Mouse (Mus musculus) macrophage (primary cell): Measurements from ENCODE around the gene Krt17. TPM values are rescaled to one million over a fixed set of nuclear protein-coding genes. Genes with fewer than 3 reads are reported as not detected.
"Not testable (repeated sequence)": the region's sequence is repeated elsewhere in the genome, so short reads cannot be mapped to it uniquely, and the experiment has no call there.

Source experiments
- H3K27ac ChIP-seq: fragments of 350-480 bp; formaldehyde crosslinking; 2 replicates; pipeline ENCODE4 v1.9.0; 2021
- H3K36me3 ChIP-seq: fragments of 350-480 bp; formaldehyde crosslinking; 2 replicates; pipeline ENCODE4 v1.9.0; 2021; ENCODE audit errors: inconsistent target
- H3K4me3 ChIP-seq: fragments of 350-480 bp; formaldehyde crosslinking; 2 replicates; pipeline ENCODE4 v1.9.0; 2021; ENCODE audit errors: inconsistent target
- H3K79me2 ChIP-seq: fragments of 350-480 bp; formaldehyde crosslinking; 2 replicates; pipeline ENCODE4 v1.9.0; 2021; ENCODE audit errors: inconsistent target
- WGBS: methylation state at CpG from one replicate; pipeline ENCODE4 v1.1.7; 2026; ENCODE audit warnings: inconsistent platforms; ENCODE audit not compliant: missing documents; 5-methylcytosine and 5-hydroxymethylcytosine counted together
- polyA plus RNA-seq: library from polyadenylated mRNA; stranded (reverse); fragments of 250-400 nt; gene quantifications from 3 replicates; pipeline ENCODE4 v1.2.4, GENCODE M21; 2018; ENCODE audit warnings: inconsistent platforms

Krt17 gene
- polyA plus RNA-seq, 1 experiment from 2014 or later = not detected

DNA sequence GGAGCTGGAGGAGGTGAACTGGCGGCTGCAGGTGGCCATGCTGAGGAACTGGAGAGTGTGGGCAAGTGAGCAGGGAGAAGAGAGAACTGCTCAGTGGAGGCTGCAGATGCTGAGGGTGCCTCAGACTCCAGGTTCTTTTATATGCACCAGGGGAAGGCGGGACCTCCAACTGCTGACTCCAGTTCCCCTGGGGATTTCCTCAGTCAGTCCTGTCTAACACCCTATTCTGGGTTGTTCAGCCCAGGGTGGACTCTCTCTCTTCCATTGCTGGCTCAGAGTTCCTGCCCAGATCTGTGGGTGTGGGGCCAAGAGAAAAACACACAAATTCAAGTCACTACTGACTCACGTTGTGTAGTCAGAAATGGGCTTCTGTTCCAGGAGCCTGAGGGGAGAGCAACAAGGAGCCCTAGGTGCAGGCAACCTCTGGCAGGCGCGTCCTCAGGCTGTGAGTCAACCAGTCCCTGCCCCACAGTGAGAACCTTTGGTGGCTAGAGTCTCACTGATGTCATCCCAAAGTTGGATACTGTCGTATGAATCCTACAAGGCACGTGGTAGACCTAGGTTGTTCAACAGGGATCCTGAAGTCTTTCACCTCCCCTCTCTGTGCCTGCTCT, 11.9 kb downstream of the Krt17 start, which contains the start of gene Krt16:
Gene Krt16, minus strand, starts transcription at position 51 of the 614 bp plus-strand sequence.
- Histone ChIP-seq H3K36me3 (no peaks in the 10 kb centered on the region), H3K27ac (no peak within 1 kb of the TSS), H3K79me2 (no peaks in the 10 kb centered on the region), H3K4me3 (no peak within 1 kb of the TSS)
- 82% methylated on average over 6 of the region's 7 CpGs for WGBS

DNA sequence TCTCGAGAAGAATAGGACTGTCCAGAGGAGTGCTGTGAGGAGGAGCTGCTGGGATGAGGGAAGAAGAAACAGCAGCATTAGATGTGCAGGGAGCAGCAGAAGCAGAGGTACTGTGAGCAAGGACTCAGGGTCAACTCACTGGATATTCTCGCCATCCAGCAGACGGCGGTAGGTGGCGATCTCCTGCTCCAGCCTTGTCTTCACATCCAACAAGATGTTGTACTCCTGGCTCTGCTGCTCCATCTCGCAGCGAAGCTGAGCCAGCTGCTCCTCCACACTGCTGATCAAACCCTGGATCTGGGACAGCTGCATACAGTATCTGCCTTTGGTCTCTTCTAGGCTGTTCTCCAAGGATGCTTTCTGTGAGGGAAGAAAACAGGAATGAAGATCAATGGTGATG, 14.4 kb downstream of the Krt17 start:
- H3K36me3 ChIP-seq, H3K79me2 ChIP-seq, H3K27ac ChIP-seq, H3K4me3 ChIP-seq: not testable (repeated sequence)
- WGBS = 69% methylated on average over 7 of the region's 7 CpGs

DNA sequence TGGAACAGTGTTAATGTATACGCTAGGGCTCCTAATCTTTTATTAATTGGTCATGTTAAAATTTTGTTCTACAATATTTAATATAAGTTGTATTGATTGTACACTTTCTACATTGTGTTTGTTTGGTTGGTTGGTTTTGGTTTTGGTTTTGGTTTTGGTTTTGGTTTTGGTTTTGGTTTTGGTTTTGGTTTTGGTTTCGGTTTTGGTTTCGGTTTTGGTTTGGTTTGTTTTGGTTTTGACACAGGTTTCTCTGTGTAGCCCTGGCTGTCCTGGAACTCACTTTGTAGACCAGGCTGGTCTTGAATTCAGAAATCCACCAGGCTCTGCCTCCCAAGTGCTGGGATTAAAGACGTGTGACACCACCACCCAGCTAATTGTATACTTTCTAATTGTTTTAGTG, 20.6 kb downstream of the Krt17 start:
- H3K4me3 ChIP-seq = not testable (repeated sequence)
- 97% methylated on average over 4 of the region's 4 CpGs for WGBS

DNA sequence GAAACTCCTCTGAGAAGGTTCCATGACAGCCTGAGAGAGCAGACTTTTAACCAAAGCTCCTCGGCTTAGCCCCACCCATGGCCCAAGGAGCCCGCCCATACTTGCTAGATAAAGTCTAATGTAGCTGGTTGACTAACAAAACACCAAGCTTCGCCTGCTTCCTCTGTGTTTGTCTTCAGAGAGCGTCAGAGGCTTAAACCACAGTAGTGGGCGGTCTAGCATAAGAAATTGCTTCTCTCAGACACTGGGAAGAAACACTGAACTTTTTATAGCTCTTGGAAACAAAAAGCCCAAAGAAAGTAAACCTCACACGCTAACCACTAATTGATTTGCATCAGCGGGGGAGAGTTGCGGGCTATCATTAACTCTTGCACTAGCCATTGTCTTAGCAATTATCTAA, 39.1 kb downstream of the Krt17 start:
- Histone ChIP-seq H3K27ac (no peak overlapping the region), H3K36me3 (no peaks in the 10 kb centered on the region), H3K79me2 (no peaks in the 10 kb centered on the region), H3K4me3 (no peak overlapping the region)
- WGBS = 74% methylated on average over 8 of the region's 8 CpGs

More for the DNA sequence above, 20.6 kb downstream of the Krt17 start:
- H3K36me3 ChIP-seq, H3K79me2 ChIP-seq, H3K27ac ChIP-seq: not testable (repeated sequence)

DNA sequence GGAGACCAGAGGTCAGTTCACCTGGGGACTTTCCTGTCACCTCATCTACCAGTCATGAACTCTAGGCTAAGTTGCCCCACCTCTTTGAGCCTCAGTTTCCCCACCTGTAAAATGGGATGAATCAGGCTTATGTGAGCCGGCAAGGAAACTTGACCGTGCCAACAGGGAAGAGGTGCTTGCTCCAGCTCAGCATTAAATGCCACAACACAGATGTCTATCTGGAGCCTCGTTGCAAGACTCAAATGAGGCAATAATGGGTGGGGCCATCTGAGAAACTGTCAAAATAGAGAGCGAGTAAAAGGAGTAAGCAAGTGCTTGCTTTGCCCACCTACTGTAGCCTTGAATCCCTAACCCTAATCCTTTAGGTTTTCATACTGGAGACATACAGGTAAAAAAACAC, 41.5 kb downstream of the Krt17 start:
- WGBS = 66% methylated on average over 4 of the region's 4 CpGs
- Histone ChIP-seq H3K27ac (no peak overlapping the region), H3K36me3 (no peaks in the 10 kb centered on the region)

DNA sequence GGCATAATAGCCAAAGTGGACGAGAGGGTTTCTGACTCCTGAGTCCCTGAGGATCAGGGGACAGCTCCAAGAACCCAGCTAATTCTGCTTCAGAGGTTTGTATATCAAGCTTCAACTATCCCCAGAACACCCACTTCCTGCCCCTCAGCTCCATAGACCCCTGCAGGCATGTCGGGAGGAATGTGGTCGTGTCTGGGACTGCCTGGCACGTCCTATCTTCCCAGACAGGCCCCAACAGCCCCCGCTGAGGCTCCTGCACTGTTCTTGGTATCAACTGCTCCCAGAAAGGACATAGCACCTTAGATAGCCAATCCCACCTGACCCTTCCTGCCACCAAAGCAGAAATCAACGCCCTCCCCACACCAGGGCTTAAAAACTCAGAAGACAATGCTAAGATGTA, 52.3 kb downstream of the Krt17 start:
- H3K36me3 ChIP-seq = no peaks in the 10 kb centered on the region
- WGBS = 57% methylated on average over 6 of the region's 6 CpGs
- H3K27ac ChIP-seq = no peak overlapping the region
- no peaks in the 10 kb centered on the region for H3K79me2 ChIP-seq
- no peak overlapping the region for H3K4me3 ChIP-seq

More for the DNA sequence above, 41.5 kb downstream of the Krt17 start:
- Histone ChIP-seq H3K4me3 (no peak overlapping the region), H3K79me2 (no peaks in the 10 kb centered on the region)

DNA sequence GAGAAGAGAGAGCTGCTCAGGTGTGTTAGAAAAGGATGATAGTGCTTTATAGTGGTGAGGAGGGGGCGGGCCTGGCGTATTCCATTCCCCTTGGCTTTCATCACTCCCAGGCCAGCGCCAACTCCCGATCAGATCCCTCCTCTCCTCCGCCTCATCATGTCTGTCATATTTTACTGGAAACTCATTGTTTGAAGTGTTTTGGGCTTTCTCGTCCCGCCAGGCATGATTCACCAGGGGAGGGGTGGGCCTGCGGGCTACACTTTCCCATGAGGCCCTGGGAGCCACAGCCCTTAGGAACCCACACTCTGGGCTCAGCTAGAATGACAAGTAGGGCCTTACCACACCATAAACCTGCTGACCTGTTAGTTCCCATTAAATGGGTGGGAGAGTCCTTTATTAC, 53.3 kb downstream of the Krt17 start, which contains the start of gene Krt14:
Gene Krt14, minus strand, starts transcription at position 51 of the 400 bp plus-strand sequence.
- no peaks in the 10 kb centered on the region for H3K79me2 ChIP-seq
- WGBS = 82% methylated on average over 8 of the region's 8 CpGs
- no peak within 1 kb of the TSS for H3K27ac ChIP-seq
- H3K36me3 ChIP-seq = no peaks in the 10 kb centered on the region
- no peak within 1 kb of the TSS for H3K4me3 ChIP-seq

Other genes with a start within 250 kb of the Krt17 start
- gene Krt33a, start 244.8 kb downstream of the Krt17 start, polyA plus RNA-seq = not detected in 3 replicates
- not detected in 3 replicates for gene Krt33b, start 231.2 kb downstream of the Krt17 start, polyA plus RNA-seq
- gene Krt34, start 219.5 kb downstream of the Krt17 start, polyA plus RNA-seq = not detected in 3 replicates
- not detected in 3 replicates for gene Krt31, start 210.5 kb downstream of the Krt17 start, polyA plus RNA-seq
- not detected in 3 replicates for gene Krt32, start 172.8 kb downstream of the Krt17 start, polyA plus RNA-seq
- gene Krt35, start 164.8 kb downstream of the Krt17 start, polyA plus RNA-seq = not detected in 3 replicates
- not detected in 3 replicates for gene Krt36, start 155.4 kb downstream of the Krt17 start, polyA plus RNA-seq
- not detected in 3 replicates for gene Krt13, start 139.5 kb downstream of the Krt17 start, polyA plus RNA-seq
- gene Krt15, start 125.1 kb downstream of the Krt17 start, polyA plus RNA-seq = not detected in 3 replicates
- gene Krt19, start 112.4 kb downstream of the Krt17 start, polyA plus RNA-seq = not detected in 3 replicates
- not detected in 3 replicates for gene Krt9, start 67.8 kb downstream of the Krt17 start, polyA plus RNA-seq
- not detected in 3 replicates for gene Krt14, start 53.5 kb downstream of the Krt17 start, polyA plus RNA-seq
- gene Krt16, start 12.1 kb downstream of the Krt17 start, polyA plus RNA-seq = not detected in 3 replicates
- gene Krt42, start 8.8 kb upstream of the Krt17 start, polyA plus RNA-seq = not detected in 3 replicates
- 204 to 466 TPM (median 355 TPM) in 3 replicates for gene Eif1, start 58.9 kb upstream of the Krt17 start, polyA plus RNA-seq
- gene Gast, start 73.4 kb upstream of the Krt17 start, polyA plus RNA-seq = not detected in 3 replicates
- 0.36 to 0.81 TPM in 2 of 3 replicates, not detected in the other for gene Hap1, start 95.1 kb upstream of the Krt17 start, polyA plus RNA-seq
- 2.6 to 3.1 TPM (median 2.9 TPM) in 3 replicates for gene Jup, start 136.7 kb upstream of the Krt17 start, polyA plus RNA-seq
- gene P3h4, start 153.8 kb upstream of the Krt17 start, polyA plus RNA-seq = 0.10 TPM in 1 of 3 replicates, not detected in the others
- not detected in 3 replicates for gene Fkbp10, start 154.7 kb upstream of the Krt17 start, polyA plus RNA-seq
- gene Nt5c3b, start 180.8 kb upstream of the Krt17 start, polyA plus RNA-seq = 10.7 to 17.3 TPM (median 13.4 TPM) in 3 replicates
- 0.07 TPM in 1 of 3 replicates, not detected in the others for gene Klhl10, start 180.9 kb upstream of the Krt17 start, polyA plus RNA-seq
- 2.1 to 4.8 TPM (median 4.6 TPM) in 3 replicates for gene Klhl11, start 211.7 kb upstream of the Krt17 start, polyA plus RNA-seq